Mouse (Mus musculus) CD4-positive, CD25-positive, alpha-beta regulatory T cell (primary cell): ENCODE data around the gene Il1rl2. TPM values are rescaled to one million over a fixed set of nuclear protein-coding genes. Genes with fewer than 3 reads are reported as not detected.

Experiments
- polyA plus RNA-seq: library from polyadenylated mRNA; unstranded; fragments of 100-300 nt; shearing (Covaris generic); gene quantifications from one replicate; pipeline ENCODE4 v1.2.1, GENCODE M21; 2017

Gene Il1rl2
- 3.0 TPM for polyA plus RNA-seq

DNA sequence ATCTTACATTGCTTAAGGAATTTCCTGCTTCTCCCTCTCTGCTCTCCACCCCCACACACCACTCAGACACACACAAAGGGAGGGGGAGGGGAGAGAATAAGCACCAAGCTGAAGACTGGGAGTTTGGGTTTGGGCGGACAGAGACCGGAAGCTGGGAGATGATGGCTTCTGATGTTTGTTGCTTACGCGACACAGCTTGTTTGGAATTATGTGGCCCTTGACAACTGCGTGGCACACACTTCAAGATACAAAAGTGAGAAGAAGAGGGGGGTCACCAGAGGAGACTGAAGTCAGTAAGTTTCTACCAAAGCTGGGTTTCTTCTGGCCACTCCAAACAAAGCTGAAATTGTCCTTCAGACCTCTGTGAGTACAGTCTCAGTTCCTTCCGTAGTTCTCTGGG, at the start of gene Il1rl2:
Gene Il1rl2, plus strand, starts transcription at position 154 of the 400 bp plus-strand sequence.

Other genes starting within 250 kb of the Il1rl2 start
- gene Il1r1, start 99.5 kb upstream of the Il1rl2 start, polyA plus RNA-seq = 0.29 TPM
- gene Il1rl1, start 105.0 kb downstream of the Il1rl2 start, polyA plus RNA-seq = 13.1 TPM
- 21.9 TPM for gene Il18r1, start 140.9 kb downstream of the Il1rl2 start, polyA plus RNA-seq
- 3.6 TPM for gene Il18rap, start 190.8 kb downstream of the Il1rl2 start, polyA plus RNA-seq